Mouse (Mus musculus): ENCODE results near the gene Prpsap1.
A peak's percentile ranks its signal among the peaks of the same experiment; 100 is the strongest.

Prpsap1 gene

DNA sequence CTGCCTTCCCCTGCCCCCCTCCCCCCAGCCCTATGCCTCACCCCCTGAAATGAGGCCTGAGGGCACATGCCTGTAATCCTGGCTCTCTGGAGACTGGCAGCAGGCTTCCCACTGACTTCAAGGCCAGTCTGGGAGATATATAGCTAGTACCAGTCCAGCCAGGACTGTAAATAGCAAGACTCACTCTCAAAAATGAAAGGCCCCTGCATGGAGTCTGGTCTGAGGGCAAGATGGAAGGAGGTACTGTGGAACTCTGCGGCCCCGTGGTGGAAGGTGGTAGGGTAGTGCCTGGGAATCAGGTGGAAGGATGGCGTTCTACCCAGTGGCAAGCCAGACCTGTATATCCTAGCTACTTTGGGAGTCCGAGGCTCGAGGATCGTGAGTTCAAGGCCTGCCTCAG, 50.1 kb downstream of the Prpsap1 start:
- DNase-seq (ENCODE audit: low read depth, low spot score), result no peak

DNA sequence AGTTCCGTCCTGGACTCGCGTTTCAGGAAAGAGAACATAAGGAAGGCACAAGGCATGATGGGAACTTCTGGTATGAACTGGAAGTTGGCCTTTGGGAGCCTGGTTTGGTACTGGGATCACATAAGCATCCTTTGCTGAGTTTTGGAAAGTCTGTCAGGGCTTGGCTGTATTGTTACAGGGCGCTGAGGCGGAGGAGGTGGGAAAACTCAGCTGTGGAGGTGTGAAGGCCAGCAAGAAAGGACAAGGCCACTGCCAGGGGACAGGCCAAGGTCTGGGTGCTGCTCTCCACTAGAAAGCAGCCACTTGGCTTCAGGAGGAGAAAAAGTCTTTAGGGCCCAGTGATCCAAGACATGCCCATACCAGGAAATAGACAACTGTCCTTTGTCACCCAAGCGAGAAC, 50.7 kb downstream of the Prpsap1 start:
- DNase-seq (ENCODE audit: low read depth, low spot score), result no peak

DNA sequence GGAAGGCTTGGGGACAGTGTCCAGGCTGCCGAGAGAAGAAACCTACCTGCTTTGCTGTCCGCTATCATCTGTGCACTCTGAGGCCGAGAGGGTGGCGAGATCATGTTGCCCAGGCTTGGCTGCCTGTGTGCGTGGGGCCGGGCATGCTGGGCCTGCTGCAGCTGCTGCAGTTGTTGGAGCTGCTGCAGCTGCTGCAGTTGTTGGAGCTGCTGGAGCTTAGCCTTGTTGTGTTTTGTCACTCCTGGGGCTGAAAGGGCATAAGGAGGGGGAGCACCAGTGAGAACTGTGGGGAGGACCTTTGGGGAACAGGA, 51.2 kb downstream of the Prpsap1 start:
- DNase-seq (ENCODE audit: low read depth, low spot score), result no peak

DNA sequence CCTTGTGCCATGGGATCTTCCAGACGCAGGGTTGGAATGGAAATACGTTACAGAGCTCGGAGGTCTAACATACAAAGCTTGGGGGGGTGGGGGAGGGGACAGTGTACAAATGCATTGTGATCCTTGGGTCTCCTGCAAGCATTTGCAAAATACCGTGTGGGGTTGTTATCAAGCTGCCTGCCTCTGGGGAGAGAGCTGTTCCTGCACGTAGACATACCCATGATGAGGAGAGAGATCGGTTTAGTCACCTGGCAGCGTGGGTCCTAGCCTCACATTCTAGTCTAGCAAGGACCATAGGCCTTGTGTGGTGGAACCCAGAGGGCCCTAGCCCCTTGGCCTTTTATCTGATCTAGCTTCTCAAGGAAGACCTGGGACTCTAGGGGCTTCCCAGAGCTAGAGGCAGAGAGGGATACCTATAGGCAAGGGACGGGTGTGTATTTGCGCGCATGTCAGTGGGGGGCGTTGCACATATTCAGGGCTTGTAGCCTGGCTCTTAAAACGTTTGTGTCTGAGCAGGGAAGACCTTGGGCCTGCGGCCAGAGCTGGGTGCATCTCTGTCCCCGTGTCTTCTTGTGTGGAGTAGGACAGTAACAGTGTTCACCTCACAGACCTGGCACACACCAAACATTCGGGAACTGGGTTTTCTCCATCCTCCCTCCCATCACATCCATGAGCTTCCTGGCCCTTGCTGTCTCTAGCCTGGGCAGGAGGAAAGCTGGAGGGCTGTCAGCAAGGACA, 51.7 kb downstream of the Prpsap1 start:
- no peak for DNase-seq (ENCODE audit: low read depth, low spot score)

DNA sequence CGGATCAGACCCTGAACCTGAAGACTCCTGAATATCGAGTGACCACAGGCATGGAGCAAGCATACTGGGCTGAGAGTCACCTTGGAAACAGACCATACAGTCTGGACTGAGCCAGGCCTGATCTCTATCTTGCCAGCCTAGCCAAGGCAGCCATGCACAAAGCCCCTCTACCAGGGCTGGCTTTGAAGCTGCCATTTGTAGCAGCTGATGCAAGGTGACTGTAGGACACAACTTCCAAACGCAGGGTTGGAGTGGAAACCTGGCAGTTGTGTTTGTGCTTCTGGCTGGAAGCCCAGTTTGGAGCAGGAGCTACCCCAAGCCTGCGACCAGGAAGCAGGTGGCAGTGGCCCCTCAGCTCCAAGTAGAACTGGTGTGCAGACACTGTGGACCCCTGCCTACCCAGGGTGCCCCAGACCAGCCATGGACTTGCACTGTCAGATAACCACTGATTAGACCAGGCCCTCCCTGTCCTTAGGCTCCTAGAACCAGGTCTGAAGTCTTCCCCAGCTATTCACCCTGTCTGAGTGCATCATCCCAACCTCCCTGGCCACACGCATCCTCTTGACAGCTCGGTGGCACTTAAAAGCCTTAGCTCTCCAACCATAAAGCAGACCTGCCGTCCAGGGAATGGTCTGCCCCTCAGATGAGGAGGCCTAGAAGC, 53.5 kb downstream of the Prpsap1 start:
- no peak for DNase-seq (ENCODE audit: low read depth, low spot score)

DNA sequence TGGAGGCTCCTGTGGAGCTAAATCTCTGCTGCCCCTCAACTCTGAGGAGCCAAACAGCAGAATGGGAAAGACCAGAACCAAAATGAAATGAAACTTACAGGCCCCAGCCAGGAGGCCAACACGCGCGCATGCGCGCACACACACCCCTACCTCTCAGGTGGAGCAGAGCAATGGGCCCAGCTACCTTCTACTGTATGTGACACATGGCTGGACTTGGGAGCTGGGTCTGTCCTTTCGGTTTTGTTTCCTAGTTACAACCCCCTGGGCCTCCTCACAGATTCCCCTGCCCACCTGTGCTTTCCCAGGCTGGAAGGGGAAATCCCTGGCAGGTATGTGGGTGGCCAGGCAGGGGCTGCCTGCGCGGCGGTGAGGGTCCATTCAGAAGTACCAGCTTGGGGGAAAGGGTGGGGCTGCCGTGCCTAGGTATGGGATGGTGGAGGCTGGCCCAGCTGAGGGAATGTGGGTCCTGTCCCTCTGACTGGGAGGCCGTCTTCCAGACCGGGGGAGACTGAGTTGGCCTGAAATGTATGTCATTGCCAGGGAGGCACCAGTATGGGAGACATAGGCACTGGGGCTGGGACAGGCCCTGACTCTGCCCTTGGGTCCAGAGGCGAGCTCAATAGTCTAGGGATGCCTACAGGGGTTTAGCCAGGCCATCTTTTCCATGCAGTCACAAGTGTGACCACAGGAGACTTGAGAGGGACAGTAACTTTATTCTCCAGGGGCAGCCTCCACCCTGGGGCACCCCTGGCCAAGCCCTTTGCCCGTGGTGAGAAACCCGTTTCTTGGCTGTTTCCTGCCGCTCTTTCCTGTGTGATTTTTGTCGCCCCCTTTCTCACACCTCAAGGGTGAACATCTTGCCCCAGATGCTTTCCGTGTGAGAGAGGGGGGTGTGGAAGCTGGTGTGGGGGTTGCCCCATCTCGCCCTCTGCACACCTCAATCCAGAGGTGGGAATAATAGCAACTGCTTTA, 54.4 kb downstream of the Prpsap1 start:
- no peak for DNase-seq (ENCODE audit: low read depth, low spot score)

DNA sequence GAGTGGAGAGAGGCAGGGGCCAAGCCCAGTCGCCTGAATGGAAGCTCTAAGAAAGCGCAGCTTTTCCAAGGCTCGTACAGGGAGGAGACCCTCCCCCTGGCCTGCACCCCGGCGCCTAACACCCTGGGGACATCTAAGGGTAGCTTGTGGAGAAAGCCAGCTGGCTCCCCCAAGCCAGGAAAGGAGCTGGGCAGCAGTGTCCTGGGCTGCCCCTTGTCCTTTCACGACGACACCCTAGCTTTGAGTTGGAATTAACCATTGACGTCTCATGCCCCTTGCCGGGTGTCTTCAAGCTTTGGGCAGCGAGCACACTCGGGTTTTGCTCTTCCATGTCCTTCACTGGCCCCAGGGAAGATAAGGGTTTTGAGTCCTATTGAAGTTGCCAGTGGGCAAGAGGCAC, 56.5 kb downstream of the Prpsap1 start:
- DNase-seq (ENCODE audit: low read depth, low spot score), result no peak

DNA sequence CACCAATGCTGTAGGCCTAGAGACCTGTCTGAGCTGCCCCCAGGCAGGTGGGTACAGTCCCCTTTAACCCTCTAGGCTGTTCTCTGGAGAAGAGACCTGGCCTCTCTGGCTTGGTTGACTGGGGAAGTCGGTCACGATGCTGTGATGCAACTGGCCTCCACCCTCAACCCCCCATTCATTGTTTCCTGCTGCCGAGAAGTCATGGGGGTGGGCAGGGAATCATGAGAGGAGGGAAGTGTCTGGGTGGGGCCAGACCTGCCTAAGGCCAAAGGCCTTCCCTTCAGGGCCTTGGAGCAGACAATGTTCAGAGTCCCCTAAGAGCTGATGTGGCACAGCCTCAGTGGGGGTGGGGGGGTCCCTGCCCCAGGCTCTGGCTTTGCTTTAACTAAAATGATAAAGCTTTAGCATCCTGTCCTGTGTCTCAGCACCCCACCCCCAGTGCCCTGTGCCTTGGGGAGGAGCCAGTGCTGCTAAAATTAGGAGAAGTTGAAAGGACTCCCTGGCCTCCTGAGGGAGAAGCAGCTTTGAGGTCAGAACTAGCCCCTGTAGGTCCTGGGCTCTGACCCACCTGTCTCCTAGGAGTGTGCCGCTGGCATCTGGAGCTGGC, 57.2 kb downstream of the Prpsap1 start:
- no peak for DNase-seq (ENCODE audit: low read depth, low spot score)

DNA sequence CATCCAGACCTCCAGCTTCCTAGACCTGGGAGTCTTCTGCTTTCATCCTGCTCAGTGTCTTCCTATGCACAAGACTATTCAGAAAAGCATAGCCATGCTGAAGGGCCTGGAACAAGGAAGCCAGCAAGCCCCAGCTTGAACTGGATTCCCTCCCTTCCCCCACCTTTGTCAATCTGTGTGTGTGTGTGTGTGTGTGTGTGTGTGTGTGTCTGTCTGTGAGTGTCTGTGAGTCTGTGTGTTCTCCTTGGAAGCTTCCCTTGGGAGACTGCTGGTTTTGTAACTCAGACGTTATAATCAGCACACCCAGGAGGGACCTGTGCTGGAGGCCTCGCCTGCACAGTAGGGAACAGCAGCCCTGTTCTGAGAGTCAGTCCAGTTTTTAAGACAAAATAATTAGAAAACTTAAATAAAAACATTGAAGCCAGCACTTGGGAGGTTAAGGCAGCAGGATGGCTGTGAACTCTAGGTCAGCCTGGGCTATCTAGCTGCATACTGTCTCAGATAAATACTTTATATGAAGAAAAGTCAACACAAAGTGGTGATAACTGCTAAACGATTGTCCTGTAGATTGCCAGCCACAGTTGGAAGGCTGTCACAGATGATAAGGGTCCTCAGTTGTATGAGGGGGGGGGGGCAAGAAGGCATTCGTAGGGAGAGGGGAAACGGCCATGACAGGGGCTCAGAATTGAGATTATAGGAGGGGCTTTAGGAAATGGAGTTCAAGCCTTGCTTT, 57.8 kb downstream of the Prpsap1 start:
- DNase-seq (ENCODE audit: low read depth, low spot score), result no peak

DNA sequence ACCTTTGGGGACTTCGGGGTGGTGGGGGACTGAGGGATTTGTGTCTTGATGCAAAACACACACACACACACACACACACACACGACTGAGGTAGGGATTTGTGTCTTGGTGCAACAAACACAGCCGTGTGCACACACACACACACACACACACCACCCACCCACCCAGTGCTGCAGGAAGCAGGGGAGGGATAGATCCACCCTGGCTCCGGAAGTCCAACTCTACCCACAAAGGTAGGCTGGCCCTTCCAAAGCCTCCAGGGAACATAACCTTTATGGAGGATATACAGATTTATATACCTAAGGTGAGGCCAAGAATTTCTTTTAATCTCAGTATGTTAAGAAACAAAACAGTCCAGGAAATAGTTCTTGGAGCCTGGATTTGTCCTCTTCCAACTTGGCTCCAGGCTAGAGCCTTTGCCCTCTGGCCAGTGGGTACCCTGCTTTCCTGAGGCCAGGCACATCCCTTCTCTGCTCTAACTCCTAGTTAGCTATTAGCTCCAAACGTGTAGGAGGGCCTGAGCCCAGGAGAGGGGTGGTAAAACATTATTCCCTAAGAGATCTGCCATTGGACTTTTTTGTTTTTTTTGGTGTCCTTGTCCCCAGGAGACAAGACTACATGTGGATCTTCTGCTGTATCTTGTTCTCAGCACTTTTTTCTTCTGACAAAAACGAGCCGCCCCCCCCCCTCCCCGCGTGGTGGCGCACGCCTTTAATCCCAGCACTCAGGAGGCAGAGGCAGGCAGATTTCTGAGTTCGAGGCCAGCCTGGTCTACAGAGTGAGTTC, 58.8 kb downstream of the Prpsap1 start:
- no peak for DNase-seq (ENCODE audit: low read depth, low spot score)

DNA sequence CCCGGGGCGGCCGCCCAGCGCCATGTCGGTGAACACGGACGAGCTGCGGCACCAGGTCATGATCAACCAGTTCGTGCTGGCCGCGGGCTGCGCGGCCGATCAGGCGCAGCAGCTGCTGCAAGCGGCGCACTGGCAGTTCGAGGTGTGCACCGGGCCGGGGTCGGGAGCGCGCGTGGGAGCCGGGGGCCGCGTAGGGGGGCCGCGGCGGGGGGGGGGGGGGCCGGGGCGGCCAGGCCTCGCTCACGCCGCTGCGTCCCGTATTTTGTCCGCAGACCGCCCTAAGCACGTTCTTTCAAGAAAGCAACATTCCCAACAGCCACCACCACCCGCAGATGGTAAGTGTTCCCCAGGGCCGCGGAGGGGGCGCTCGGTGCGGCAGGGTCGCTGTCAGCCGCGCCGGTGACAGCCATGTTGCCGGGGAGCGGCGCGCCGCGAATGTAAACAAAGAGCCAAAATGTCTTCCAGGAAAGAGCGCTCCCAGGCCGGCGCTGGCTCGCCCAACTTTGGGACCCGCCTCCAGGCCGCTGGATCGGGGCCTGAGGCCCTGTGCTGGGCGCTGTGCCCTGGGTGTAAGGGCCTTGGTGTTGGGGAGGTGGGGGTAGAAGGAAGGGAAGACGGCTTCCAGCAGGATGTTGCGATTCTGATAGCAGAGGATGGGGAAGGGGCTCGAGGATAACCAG, 59.6 kb downstream of the Prpsap1 start:
- DNase-seq (ENCODE audit: low read depth, low spot score), result peak; percentile 61

DNA sequence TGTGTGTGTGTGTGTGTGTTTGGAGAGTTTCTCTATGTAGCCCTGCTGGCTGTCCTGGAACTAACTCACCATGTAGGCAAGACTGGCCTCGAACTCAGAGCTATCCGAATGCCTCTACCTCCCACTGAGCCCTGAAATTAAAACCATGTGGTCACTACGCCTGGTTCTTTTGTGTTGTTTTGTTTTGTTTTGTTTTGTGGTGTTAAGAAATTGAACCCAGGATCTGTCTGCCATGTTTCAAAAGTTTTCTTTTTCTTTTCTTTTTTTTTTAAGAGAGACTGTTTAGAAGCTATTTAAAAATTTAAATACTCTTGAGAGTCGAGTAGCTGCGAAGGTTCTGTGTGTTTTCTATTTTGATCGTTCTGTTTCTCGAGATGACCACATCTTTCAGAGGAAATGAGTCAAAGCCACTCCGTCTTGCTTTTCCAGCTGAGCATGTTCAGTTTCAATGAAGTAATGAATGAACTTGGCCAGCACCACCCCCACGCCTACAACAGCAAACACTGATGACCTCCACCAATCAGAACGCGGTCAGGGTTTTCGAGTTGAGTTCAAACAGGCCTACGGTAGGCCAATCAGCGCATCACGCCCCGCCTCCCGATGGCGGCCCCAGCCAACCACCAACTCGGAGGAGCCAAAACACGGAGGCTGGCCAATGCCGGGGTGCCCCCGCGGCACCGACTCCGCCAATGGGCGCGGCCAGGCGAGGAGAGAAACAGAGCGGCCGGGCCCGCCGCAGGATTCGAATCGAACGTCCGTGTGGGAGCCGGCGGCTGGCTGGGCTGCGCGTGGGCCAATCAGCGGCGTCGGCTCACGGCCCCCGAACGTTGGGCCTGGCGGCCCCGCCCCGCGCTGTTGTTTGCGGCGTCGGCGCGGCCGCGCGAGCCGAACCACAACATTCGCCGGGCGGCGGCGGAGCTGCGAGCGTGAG, 60.4 kb downstream of the Prpsap1 start, which contains the start of gene Ubald2:
Gene Ubald2, plus strand, starts transcription at position 739 of the 931 bp plus-strand sequence.
- DNase-seq (ENCODE audit: low read depth, low spot score), result peak; percentile 100

DNA sequence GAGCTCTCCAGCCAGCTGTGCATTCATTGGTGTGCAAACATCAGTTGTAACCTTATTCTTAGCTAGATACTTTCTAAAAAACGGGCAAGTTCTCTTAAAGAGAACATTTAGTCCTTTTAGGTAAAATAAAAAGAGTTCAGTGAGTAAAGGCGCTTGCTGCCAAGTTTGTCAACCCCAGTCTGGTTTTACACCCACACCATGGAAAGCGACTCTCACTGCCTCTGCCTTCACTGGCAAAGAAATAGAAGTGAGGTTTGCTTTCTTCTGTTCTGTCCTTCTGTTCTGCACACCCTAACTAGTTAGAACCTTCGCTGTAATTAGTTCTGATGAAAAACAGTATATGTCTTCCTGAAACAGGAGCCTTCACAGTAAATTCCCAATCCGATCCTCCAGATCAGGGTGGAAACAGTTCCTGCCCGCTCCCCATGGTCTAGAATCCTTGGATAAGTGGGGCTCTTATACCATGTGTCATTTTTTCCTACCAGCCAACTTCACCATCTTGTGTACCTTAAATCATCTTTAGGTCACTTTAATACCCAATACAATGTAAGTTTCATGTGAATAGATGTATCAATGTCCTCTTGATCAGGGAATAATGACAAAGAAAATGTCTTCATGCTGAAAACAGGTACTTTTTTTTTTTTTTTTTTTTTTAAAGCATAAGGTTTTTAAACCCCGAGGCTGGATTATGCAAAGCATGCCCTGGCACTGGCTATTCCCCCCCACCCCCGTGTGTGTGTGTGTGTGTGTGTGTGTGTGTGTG, 61.2 kb downstream of the Prpsap1 start:
- DNase-seq (ENCODE audit: low read depth, low spot score), result no peak

DNA sequence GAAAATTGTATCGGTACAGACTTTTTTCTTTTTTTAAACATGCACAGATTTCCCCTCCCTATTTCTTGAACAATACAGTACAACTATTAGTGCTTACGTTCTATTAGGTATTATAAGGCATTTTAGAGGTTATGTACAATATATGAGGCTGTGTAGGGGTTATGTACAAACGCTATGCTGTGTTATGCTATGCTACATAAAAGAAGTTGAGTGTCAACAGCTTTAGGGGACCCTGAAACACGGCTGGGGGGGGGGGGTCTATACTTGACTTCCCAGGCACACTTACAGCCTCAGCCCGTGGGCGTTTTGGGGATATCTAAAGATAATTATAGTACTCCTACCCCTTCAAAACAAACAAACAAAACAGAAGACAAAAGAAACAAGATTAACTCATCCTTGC, 61.9 kb downstream of the Prpsap1 start:
- no peak for DNase-seq (ENCODE audit: low read depth, low spot score)

DNA sequence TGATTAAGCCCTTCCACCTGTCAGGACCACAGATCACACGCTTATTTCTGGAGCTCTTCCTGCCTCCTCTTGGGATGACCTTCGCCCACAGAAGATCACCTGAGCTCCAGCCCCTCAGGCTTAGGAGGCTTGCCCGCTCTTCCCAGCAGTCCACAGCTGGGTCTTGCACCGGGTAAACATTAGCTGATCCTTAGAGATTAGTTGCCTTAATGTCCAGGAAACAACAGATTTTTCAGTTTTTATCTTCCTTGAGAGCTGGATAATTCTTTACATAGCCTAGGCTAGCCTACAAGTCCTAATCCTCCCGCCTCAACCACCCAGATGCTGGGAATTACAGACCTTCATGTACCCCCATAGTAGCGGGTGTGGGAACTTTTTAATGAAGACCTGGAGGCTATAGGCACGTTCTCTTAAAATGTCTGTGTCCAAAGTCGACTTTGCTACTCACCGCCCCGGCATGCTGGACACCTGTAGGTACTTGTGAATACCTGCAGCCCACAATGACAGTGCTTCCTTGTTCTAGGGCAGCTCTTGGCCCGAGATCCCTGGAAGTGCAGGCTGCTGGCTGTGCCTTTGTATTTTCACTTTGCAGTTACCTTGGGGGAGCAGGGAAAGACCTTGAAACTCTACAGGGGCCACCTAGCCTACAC, 62.4 kb downstream of the Prpsap1 start:
- no peak for DNase-seq (ENCODE audit: low read depth, low spot score)

DNA sequence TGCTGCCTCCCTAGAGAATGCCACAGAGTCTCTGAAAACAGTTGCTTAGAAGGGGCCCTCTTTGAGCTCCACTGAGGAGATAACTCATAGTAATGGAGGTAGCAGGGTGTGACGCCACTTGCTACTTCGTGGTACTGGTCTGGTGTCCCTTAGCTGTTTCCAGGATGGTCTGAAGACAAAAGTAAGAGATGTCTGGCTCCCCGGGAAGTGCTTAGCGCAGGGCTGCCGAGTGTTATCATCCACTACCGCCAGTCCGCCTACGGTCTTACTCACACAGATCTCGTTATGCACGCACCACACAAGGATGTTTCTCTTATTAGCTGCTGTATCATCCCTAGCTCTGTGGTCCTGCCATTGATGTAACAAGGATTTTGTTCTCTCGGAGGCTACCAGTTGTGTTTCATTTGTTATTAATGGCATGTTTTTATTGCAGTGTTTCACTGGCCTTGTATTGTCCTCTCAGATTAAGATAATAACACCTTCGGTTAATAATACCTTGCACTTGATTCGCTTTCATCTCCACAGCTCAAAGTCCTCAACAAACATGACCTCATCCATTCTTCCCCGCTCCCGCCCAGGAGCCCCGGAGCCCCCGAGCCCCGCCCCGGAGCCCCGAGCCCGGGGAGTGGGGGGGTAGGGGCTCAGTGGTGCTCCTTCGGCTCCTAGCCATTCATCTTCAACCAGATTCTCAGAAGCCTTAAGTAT, 63.1 kb downstream of the Prpsap1 start:
- no peak for DNase-seq (ENCODE audit: low read depth, low spot score)
